Mouse (Mus musculus) midbrain, embryonic 10.5 days (tissue): ENCODE measurements around the gene Cog7. TPM values are rescaled to one million over a fixed set of nuclear protein-coding genes. Genes with fewer than 3 reads are reported as not detected.
A peak's percentile ranks its signal among the peaks of the same experiment; 100 is the strongest.

Experiments used
- DNase-seq: peaks from one replicate; pipeline ENCODE4 v3.0.0-alpha.2; 2017; ENCODE audit warnings: low spot score
- H3K27ac ChIP-seq: fragments of 300-500 bp; sonication (generic); replicated peaks from 2 replicates; pipeline ENCODE4 v1.5.1; 2016; ENCODE audit warnings: mild to moderate bottlenecking
- H3K27me3 ChIP-seq: fragments of 300-500 bp; sonication (generic); 2 replicates; pipeline ENCODE4 v1.6.1; 2016; ENCODE audit warnings: low read depth, mild to moderate bottlenecking; ENCODE audit not compliant: poor library complexity, severe bottlenecking
- H3K36me3 ChIP-seq: fragments of 300-500 bp; sonication (generic); 2 replicates; pipeline ENCODE4 v1.6.1; 2016; ENCODE audit warnings: mild to moderate bottlenecking, moderate library complexity
- H3K4me1 ChIP-seq: fragments of 300-500 bp; sonication (generic); 2 replicates; pipeline ENCODE4 v1.6.1; 2016
- H3K4me3 ChIP-seq: fragments of 300-500 bp; sonication (generic); 2 replicates; pipeline ENCODE4 v1.5.1; 2016; ENCODE audit warnings: mild to moderate bottlenecking, moderate library complexity
- H3K9me3 ChIP-seq: fragments of 300-500 bp; sonication (generic); replicated peaks from 2 replicates; pipeline ENCODE4 v1.6.1; 2016; ENCODE audit warnings: mild to moderate bottlenecking
- WGBS: fragments of 180-500 bp; shearing (Covaris S2); methylation state at CpG from one replicate; pipeline ENCODE4 v1.1.7; 2016; 5-methylcytosine and 5-hydroxymethylcytosine counted together
- polyA plus RNA-seq: library from polyadenylated mRNA; unstranded; fragments of >200 nt; fragmentation: Nextera tagmentation; extraction: Ambion mirVana; gene quantifications from 2 replicates; pipeline ENCODE4 v1.2.1, GENCODE M21; 2016

The Cog7 gene
- polyA plus RNA-seq, 1 experiment from 2014 or later = 22.1 TPM

DNA sequence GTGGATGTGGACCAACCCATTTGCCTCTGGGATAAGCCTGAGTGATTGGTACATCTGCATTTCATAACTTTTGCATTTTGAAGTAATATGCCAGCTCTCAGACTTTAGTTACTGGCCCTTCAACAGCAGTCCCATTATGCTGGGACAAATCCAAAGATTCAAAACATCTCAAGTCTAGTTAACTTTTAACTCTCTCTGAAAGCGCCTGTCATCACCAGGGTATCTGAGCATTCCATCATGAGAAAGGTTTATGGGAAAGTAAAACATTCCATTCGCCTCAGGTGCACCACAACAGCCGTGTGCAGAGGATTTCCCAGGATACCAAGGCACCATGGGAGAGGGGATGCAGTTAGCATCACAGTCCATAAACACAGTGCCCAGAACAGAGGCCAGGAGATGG lies 39.9 kb downstream of the Cog7 start:
- WGBS = 89% methylated on average over 3 of the region's 3 CpGs
- peaks cover 20% of the 10 kb centered on the region for H3K36me3 ChIP-seq
- H3K4me1 ChIP-seq = no peaks in the 10 kb centered on the region
- no peak for DNase-seq
- peaks cover 3% of the 10 kb centered on the region; the same call in 1 of the 2 replicates for H3K9me3 ChIP-seq
- H3K27ac ChIP-seq = no peak overlapping the region
- H3K4me3 ChIP-seq = no peak overlapping the region
- no peaks in the 10 kb centered on the region for H3K27me3 ChIP-seq

DNA sequence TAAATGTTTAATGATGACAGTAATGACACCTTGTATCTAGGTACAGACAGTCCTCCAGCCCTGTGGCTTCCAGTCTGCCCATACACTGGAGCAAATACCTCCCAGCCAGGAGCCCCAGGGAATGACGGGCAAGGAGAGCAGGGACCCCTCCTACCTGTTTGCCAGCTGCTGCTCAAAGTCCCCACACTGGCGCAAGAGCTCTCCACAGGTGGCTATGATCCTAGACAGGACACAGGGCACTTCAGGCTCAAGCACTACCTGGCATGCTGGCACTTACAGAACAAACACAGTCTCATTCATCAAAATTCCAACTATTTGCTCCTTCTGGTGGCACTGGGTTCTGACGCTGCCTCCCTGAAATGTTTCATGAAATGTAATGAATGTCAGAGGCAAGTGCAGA lies 40.5 kb downstream of the Cog7 start:
- Histone ChIP-seq H3K4me1 (no peaks in the 10 kb centered on the region), H3K27me3 (no peaks in the 10 kb centered on the region), H3K4me3 (no peak overlapping the region), H3K9me3 (peaks cover 3% of the 10 kb centered on the region; the same call in 1 of the 2 replicates), H3K36me3 (peaks cover 24% of the 10 kb centered on the region), H3K27ac (no peak overlapping the region)
- 85% methylated on average over 3 of the region's 3 CpGs for WGBS
- DNase-seq = no peak

DNA sequence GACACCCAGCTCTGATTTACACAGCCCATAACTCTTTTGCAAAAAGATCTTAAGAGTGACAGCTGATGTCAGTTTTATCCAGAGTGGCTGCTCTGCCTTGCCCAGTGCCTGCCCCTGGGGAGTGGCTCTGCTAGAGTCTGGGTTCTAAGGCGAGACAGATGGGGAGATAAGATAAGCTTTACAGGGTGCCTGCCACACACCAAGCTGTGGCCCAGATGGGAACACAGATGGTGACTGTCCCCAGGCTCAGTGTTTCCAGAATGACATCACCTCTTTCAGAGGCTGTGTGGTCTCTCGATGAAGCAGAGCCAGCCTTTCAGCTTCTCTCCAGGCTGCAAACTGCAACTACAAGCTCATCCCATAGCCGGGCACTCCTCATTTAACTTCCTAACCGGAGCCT lies 41.8 kb downstream of the Cog7 start:
- no peaks in the 10 kb centered on the region for H3K4me1 ChIP-seq
- H3K4me3 ChIP-seq = no peak overlapping the region
- peak; percentile 28 for DNase-seq
- peaks cover 3% of the 10 kb centered on the region; the same call in 1 of the 2 replicates for H3K9me3 ChIP-seq
- H3K36me3 ChIP-seq = peaks cover 31% of the 10 kb centered on the region
- H3K27me3 ChIP-seq = no peaks in the 10 kb centered on the region
- H3K27ac ChIP-seq = peak overlapping the region; percentile 70; the same call in 1 of the 2 replicates
- 58% methylated on average over 4 of the region's 4 CpGs for WGBS

DNA sequence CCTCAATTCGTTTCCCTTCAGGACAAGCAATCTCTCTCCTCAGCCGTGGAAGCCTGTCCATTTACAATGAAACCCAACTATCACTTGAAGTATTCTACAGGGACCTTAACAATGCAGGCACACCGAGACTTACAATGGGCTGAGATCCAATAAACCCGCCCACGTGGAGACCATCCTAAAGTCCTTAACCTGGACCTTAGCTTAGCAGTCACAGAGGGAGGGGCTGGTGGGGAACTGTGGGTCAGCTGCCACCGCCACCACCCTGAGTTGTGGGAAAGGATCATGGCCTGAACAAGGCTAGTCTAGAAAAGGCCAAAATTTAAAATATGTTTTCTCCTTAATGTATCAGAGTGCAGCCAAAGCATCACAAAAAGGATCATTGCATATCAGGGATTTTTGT lies 42.3 kb downstream of the Cog7 start:
- DNase-seq = no peak
- Histone ChIP-seq H3K9me3 (peaks cover 3% of the 10 kb centered on the region; the same call in 1 of the 2 replicates), H3K27ac (peak overlapping the region; percentile 70; the same call in 1 of the 2 replicates), H3K4me3 (no peak overlapping the region), H3K27me3 (no peaks in the 10 kb centered on the region), H3K36me3 (peaks cover 31% of the 10 kb centered on the region), H3K4me1 (no peaks in the 10 kb centered on the region)
- 68% methylated on average over 6 of the region's 6 CpGs for WGBS

DNA sequence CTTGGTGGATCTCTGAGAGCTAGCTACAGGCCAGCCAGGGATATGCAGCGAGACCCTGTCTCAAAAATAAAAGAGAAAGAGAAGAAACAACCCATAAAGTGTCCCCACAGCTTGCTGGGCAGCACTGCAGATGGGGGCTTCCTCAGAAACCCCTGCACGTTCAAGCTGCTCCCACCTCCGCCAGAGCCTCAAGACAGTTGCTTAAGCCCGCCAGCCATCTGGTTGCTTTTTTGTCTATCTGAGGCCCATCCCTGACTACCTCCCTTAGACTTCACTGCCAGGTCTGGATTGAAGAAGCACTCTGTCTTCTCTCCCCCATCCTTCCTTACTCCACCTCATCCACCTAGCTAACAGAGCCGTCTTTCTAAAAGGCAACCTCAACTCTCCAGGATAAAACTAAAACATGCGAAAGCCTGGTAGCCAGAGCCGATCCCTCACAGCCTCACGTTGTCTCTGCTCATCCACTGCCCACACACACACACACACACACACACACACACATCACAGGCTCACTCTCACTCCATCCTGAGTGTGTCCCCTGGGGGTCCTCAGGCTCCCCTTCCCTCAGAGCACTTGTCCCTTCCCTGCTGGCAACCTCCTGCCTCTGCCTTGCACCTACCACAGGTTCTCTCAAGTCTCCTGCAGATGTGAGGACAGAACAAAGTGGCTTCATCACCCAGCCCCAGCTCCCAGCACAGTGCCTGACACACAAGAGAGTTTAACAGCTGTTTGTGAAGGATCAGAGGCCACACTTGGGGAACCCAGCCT lies 43.2 kb downstream of the Cog7 start:
- peaks cover 25% of the 10 kb centered on the region for H3K36me3 ChIP-seq
- 77% methylated on average over 8 of the region's 8 CpGs for WGBS
- DNase-seq = no peak
- H3K27ac ChIP-seq = peak overlapping the region; percentile 70
- no peak overlapping the region for H3K4me3 ChIP-seq
- peaks cover 3% of the 10 kb centered on the region; the same call in 1 of the 2 replicates for H3K9me3 ChIP-seq
- no peaks in the 10 kb centered on the region for H3K27me3 ChIP-seq
- H3K4me1 ChIP-seq = no peaks in the 10 kb centered on the region

DNA sequence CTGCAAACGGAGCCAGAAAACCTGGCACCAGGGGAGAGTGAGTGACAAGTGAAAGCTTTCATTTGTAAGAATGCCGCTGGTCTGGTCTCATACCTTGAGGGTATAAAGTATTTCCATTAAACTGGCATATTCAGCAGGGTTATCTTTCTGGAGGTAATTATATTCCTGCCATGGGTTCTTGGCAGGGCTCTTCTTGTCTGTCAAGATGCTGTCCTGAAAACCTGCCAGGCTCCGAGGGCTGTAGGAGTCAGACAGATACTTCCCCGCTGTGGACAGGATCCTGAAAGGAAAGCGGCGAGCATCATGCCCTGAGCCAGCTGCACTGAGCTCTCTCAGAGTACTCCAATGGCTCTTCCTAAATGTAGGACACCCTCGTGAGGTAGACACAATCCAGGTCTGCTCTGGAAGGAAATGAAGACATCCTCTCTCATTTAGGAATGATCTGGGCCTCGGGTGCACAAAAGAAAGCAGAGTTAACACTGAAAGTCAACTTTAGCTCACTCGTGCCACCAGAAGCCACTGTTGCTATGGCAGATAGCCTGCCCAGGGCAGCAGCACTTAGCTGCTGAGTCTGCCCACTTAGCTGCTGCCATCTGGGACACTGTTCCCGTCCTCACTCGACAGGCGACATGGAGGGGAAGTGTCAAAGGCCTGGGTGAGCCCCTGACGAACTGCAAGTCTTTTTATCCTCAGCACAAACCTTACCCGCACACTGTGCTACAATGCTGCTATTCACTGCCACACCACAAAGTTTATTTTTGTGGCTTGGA lies 44.5 kb downstream of the Cog7 start:
- Histone ChIP-seq H3K27me3 (no peaks in the 10 kb centered on the region), H3K36me3 (peaks cover 22% of the 10 kb centered on the region), H3K4me1 (no peaks in the 10 kb centered on the region), H3K9me3 (no peaks in the 10 kb centered on the region), H3K27ac (peak overlapping the region; percentile 9), H3K4me3 (no peak overlapping the region)
- DNase-seq = no peak
- WGBS = 83% methylated on average over 14 of the region's 14 CpGs

DNA sequence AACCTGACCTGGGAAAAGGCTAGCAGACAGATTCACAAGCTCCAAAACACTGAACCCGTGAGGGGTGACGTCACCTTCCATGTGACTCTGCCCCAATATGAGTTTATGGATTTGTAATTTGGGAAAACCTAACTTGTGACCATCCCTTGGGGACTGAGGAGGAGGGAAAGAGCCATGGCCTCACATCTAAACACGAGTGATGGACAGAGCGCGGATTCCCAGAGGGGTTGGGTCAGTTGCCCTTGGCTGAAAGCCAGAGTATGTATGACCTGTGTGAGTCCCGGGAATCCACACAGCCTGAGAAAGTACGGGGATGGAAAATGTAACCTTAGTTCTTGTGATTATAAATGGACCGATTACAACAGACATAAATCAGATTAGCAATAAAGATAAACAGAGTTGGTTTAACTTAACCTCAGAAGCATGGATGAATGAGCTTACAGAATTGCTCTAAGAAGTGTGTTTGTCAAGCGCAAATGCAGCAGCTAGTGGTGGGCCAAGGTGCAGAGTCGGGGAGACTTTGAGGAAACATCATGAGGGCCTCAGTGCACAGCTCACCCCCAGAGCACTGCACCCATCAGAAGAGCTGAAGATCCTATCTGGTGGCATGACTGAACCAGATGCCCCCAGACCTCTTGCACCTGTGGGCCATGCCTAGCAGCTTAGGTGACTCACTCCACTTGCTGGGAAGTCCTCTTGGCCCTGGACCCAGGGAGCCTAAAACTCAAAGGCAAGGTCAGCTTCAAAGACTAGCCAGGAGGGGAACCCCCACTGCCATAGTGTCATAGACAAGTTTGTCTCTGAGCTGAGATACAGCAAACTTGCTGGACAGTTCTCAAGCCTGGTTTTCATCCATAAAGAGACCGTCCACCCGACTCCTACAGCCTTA lies 45.4 kb downstream of the Cog7 start:
- Histone ChIP-seq H3K27ac (no peak overlapping the region), H3K36me3 (peaks cover 20% of the 10 kb centered on the region), H3K9me3 (no peaks in the 10 kb centered on the region), H3K4me1 (no peaks in the 10 kb centered on the region), H3K27me3 (no peaks in the 10 kb centered on the region), H3K4me3 (no peak overlapping the region)
- DNase-seq = no peak
- WGBS = 90% methylated on average over 12 of the region's 12 CpGs

DNA sequence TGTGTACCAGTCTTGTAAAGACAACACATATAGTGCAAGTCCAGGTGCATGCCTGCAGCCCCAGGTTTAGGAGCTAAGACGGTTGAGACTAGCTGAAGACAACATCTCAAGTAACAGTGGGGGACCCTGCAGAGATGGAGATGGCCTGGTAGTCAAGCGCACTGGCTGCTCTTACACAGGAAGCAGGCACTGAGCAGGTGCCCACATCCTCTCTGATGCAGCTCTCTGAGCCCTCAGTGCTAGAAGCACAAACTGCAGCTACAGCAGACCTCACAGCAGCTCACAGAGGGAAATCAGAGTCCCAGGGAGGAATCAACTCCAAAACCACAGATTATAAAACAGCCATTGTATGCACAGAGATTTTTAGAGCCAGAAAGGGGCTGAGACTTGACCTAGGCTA lies 47.2 kb downstream of the Cog7 start:
- peaks cover 30% of the 10 kb centered on the region for H3K36me3 ChIP-seq
- no peaks in the 10 kb centered on the region for H3K27me3 ChIP-seq
- no peaks in the 10 kb centered on the region for H3K4me1 ChIP-seq
- no peak overlapping the region for H3K27ac ChIP-seq
- WGBS = 80% methylated on average over 2 of the region's 2 CpGs
- no peak overlapping the region for H3K4me3 ChIP-seq
- H3K9me3 ChIP-seq = no peaks in the 10 kb centered on the region
- DNase-seq = no peak

DNA sequence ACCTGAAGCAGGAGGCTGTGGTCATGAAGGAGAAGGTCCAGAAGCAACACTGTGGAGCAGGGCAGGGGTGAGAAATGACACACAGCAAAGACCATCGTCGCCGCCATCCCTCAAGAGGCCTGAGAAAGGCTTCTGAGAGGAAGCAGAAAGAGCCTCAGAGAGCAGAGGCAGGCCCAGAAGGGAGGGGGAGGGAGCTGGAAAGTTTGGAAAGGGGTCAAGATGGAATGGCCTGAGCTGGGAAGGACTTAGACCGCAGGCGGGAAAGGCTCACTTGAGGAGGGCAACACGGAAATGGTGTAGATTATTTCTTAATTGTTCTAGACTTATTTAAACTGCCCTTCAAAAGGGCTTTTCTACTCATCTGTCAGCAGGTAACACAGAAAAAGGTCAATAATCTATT lies 47.8 kb downstream of the Cog7 start:
- no peaks in the 10 kb centered on the region for H3K4me1 ChIP-seq
- H3K27me3 ChIP-seq = no peaks in the 10 kb centered on the region
- peaks cover 37% of the 10 kb centered on the region for H3K36me3 ChIP-seq
- DNase-seq = no peak
- WGBS = 83% methylated on average over 6 of the region's 6 CpGs
- H3K27ac ChIP-seq = no peak overlapping the region
- H3K9me3 ChIP-seq = no peaks in the 10 kb centered on the region
- no peak overlapping the region for H3K4me3 ChIP-seq

DNA sequence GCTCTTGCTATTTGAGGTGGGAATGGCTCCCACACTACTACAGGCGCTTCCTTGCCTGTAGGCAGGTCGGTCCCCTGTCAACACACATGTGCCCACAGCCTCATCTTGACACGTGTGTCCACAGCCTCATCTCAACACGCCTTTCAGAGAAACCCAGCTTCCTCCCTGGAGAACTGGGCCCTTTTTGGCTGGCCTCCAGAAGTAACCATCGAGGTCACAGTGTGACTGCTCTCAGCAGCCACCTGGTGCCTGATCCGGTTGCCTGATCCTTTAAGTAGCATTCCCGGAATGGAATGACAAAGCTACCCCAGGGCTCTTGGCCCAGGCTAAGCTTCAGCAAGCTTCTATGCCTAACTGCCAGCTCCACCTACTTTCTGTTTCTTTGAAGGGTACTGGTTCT lies 50.3 kb downstream of the Cog7 start:
- H3K9me3 ChIP-seq = no peaks in the 10 kb centered on the region
- no peak overlapping the region for H3K27ac ChIP-seq
- H3K36me3 ChIP-seq = peaks cover 44% of the 10 kb centered on the region
- no peak for DNase-seq
- H3K27me3 ChIP-seq = no peaks in the 10 kb centered on the region
- no peaks in the 10 kb centered on the region for H3K4me1 ChIP-seq
- H3K4me3 ChIP-seq = no peak overlapping the region
- WGBS = 41% methylated on average over 7 of the region's 7 CpGs

DNA sequence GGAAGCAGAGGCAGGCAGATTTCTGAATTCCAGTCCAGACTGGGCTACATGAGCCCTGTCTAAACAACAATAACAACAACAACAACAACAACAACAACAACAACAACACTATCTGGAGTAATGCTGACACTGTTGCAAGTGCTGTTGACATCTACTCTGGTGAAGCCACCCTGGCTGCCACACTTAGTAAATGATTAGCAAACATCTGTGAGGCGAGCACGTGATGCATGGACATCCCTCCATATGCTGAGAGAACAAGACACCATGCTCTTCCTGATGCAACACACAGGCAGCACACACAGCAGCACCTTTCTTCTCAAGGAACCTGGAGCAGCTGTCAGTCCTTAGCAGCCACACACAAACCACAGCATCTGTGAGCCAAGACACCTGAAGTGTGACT lies 53.6 kb downstream of the Cog7 start:
- H3K36me3 ChIP-seq = peaks cover 56% of the 10 kb centered on the region
- no peaks in the 10 kb centered on the region for H3K27me3 ChIP-seq
- no peak for DNase-seq
- no peaks in the 10 kb centered on the region for H3K9me3 ChIP-seq
- H3K4me3 ChIP-seq = no peak overlapping the region
- H3K4me1 ChIP-seq = no peaks in the 10 kb centered on the region
- WGBS = 93% methylated on average over 2 of the region's 2 CpGs
- H3K27ac ChIP-seq = no peak overlapping the region

DNA sequence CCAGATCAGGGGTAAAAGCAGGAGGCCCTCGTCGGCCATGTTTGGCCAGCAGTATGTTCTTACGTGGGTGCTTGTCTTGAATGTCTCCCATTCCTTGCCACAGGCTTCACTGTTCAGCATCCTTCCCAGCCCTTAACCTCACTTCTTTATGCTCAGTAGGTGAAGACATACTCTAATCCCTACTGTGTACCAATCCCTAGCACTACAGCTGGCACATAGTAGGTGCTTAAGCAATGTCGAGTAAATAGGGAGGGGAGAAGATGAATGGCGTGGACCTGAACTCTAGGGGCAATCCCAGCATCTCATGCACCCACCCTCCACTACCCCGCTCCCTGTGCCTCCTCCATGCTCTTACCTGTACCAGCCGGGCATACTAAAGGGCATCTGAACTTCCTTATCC lies 57.1 kb downstream of the Cog7 start:
- WGBS = 94% methylated on average over 7 of the region's 7 CpGs
- no peaks in the 10 kb centered on the region for H3K27me3 ChIP-seq
- no peaks in the 10 kb centered on the region for H3K4me1 ChIP-seq
- H3K4me3 ChIP-seq = no peak overlapping the region
- no peak for DNase-seq
- H3K27ac ChIP-seq = no peak overlapping the region
- peaks cover 42% of the 10 kb centered on the region for H3K36me3 ChIP-seq
- no peaks in the 10 kb centered on the region for H3K9me3 ChIP-seq
